Mouse (Mus musculus) brain, embryonic 18.5 days (tissue): ENCODE measurements around the gene Endod1.

ENCODE experiments used
- DNase-seq: peaks from one replicate; pipeline ENCODE4 v3.0.0-alpha.2; 2012; ENCODE audit warnings: low read depth, low spot score

Gene Endod1

DNA sequence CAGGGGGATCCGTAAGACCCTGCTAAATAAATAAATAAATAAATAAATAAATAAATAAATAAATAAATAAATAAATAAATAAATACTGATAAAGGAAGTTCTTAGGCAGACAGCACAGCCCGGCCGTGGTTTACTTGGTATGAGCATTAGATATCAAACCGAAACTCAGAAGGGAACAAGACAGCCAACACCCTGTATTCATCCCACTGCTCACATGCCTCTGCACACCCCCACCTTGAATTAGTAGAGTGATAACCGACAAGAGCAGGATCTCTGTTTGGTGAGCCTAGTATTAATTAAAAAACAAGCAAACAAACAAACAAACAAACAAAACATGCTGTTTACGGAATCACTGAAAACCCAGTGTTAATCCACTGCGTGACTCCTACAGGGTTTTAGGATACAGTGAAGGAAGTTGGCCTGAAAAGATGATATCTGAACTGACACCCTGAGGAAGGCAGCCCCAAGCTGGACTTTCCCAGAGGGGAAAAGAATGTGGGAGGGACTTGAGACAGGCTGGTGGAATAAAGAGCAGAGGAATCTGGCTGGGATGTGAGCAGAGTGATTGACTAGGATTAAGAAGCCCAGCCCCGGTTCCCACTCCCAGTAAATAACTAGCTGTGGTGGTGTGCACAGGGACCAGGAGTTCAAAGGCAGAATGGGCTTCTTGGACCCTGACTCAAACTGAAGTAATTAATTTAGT is at the start of gene Endod1:
TSS of gene Endod1 (minus strand) at position 155 of the 703 bp plus-strand sequence.
- DNase-seq: no peak

DNA sequence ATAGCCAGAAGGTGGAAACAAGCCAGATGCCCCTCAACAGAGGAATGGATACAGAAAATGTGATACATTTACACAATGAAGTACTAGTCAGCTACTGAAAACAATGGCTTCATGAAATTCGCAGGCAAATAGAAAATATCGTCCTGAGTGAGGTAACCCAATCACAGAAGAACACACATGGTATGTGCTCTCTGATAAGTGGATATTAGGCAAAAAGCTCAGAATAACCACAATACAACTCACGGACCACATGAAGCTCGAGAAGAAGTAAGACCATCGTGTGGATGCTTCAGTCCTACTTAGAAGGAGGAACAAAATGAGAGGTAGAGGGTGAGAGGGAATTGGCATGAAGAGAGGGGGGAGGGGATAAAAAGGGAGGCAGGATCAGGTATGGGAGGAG is 27.8 kb upstream of the Endod1 start:
- no peak for DNase-seq

DNA sequence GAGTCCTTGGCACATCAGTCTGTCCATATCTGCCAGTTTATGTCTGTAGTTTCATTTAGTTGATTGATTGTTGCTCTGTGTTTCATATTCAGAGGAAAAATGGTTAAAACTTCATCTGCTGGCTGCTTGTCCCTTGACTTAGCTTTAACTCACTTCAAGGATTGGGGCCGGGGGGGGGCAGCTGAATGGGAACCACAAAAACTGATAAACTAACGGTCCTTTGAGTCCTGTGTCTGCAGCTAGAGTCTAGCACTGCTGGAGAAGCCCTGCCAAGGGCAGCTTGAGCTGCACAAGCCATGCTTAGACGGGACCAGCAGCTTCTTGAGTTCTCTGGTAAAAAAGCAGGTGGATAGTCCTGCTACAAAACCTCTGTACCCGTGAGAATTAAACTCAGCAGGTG is 26.7 kb upstream of the Endod1 start:
- DNase-seq: no peak

DNA sequence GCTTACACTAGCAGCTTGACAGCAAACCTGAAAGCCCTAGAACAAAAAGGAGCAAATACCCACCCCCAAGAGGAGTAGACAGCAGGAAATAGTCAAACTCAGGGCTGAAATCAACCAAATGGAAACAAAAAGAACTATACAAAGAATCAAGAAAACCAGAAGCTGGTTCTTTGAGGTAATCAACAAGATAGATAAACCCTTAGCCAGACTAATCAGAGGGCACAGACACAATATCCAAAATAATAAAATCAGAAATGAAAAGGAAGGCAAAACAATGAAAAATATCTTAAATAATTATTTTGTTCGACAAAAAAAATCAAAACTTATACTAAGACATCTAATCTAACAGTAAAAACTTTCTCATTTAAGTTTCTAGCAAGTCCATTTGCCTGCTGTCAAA is 24.7 kb upstream of the Endod1 start:
- DNase-seq: no peak

DNA sequence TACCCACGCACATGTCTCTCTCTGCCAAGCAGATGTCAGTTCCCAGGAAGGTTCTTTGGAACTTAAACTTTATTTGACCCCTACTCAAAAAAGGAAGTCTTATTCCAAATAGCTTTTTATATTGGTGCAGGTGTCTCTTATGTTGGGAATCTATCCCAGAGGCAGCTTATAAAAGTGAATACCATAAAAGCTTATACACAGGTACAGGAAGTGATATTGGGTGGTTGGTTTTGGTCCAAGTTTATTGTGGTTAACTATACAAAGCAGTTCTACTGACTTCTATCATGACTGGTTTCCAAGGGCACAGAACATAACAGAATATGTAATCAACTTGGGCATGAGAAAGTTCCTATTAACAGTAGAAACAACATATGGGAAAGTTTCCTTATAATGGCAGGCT is 20.8 kb upstream of the Endod1 start:
- DNase-seq: no peak

DNA sequence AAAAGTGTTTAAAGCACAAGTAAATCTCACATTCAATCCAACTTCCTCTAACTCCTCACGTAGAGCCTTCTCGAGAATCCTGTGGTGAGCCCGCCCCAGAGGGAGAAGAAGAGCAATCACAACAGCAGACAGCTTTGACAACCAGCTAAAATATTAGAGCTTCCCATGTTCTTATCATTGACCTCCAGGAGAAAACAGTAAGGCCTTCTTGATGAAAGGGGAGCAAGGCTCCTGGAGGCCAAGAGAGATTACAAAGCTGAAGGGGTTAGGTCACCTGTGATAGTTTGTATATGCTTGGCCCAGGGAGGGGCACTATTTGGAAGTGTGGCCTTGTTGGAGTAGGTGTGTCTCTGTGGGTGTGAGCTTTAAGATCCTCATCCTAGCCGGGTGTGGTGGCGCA is 19.1 kb upstream of the Endod1 start:
- no peak for DNase-seq

DNA sequence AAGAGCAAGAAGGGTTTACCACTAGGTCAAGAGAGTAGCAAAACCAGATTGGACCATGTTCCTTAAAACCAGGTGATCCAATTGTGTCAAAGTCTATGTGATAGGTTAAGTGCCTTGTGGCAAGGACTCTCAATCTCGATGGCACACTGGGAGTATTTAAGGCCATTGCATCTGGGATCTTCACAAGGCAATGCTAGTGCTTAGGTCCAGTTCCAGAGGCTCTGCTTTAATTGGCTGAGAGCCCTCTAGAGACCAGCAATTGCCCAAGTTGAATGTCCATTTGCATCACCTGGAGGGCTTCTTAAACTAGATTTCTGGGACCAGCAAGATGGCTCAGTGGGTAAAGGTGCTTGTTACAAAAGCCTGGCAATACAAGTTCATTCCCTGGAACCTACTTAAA is 17.6 kb upstream of the Endod1 start:
- DNase-seq: no peak

DNA sequence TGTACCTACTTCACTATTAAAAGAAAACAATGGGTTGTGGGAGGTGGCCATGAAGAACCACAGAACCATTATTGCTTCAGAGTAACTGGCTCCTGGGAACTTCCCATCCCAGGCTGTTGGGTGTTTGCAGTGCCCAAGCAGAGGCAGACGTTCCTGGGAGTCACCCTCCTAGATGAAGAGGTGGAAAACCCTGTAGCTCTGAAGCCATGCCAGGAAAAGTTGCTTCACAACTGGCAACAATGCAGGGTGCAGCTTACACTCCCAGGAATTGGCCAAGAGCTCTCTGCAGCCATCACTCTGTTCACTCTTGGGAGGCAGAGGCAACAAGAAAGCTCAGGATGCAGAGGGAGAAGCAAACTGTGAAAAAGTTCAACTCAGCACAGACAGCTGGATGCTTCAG is 16.8 kb upstream of the Endod1 start:
- DNase-seq: no peak

DNA sequence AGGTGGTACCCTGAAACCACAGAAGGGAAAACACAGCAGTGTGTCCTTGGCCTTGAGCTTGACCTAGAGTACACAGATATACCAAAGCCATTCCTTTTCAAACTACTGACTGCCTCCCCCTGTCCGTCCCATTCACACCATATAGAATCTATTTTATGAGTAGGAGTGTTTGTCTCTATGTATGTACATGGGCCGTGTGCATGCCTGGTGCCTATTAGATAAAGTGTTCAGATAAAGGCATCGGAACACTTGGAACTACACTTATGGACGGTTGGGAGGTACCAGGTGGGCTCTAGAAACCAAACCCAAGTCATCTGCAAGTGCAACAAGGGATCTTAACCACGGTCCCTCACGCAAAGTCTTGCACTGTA is 16.1 kb upstream of the Endod1 start:
- DNase-seq: no peak

DNA sequence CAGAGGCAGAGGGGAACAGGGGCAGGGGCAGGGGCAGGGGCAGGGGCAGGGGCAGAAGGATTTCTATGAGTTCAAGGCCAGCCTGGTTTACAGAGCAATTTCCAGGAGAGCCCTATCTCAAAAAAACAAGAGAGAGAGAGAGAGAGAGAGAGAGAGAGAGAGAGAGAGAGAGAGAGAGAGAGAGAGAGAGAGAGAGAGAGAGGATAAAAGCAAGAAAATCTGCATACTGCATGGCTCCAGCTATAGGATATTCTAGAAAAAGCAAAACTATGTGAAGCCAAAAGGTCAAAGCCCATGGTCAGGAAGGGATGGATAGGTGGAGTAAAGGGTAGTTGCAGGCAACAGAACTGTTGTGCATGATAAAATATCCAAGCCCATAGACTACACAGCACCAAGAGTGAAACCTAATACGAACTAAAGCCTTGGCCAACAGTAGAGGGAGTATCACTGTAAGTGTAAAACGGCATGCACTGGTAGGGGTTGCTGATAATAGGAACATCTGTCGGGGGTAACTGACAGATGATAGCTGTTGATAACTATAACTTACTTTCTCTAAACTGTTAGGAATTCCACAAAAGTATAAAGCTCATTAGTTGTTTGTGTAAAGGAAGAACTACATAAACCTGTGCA is 15.6 kb upstream of the Endod1 start:
- no peak for DNase-seq

DNA sequence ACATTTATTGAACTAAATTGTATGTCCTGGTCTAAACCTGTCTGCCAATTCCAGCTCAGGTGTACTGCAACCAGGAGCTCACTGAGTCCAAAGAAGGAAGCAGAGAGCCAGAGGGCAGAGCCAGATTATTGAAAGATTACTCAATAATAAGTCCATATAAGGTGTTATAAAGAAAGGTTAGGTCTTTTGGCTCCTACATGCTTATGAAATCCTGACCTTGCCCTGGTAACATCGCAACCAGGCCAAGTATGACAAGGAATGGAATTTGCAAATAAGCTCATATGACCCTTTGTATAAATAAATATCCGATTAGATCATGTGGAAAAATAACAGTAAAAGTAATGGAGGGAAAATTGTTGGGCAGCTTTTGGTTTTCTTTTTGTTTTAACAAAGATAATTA is 14.8 kb upstream of the Endod1 start:
- DNase-seq: no peak

DNA sequence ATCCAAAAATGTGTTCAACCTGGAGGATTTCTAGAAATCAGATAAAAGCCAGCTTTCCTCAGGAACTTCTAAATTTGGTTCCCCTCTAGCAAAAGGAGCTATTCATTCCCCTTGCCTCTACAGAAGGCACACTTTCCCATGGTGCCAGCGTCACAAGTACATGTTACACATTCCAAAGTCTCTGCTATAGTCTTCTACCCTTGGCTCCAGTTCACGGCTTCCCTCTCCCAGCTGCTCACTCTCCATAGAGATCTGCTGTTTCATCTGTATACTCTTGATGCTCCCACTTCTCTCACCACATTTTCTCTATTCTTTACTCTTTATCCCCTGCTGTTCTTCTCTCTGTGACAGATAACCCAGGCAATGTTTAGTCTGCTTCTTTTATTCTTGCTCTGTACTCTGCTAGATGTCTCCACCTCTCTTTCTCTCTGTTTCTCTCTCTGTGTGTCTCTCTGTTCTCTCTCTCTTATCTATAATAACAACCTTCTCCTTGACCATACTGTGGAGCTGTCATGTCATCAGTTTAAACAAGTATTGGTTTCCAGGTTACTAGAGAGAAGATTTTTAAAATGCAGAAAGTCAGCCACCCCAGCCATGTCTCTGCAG is 13.8 kb upstream of the Endod1 start:
- DNase-seq: no peak

DNA sequence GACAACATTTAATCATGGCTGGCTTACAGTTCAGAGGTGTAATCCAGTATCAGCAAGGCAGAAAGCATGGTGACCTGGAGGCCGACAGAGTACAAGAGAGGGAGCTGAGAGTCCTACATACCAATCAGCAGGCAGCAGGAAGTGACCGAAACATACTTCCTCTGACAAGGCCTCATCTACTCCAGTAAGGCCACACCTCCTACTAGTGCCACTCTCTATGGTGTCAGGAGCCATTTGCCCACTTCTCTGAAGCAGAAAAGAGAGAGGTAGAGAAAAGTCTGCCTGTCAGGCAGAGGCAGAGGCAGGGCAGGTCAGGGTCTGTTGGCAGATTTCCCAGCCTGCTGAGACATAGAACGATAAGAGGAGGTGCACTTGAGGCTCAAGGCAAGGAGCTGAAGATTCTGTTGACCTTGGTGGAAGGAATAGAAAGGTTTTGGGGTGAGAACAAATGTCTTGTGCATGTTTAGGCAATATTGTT is 10.6 kb upstream of the Endod1 start:
- DNase-seq: no peak

DNA sequence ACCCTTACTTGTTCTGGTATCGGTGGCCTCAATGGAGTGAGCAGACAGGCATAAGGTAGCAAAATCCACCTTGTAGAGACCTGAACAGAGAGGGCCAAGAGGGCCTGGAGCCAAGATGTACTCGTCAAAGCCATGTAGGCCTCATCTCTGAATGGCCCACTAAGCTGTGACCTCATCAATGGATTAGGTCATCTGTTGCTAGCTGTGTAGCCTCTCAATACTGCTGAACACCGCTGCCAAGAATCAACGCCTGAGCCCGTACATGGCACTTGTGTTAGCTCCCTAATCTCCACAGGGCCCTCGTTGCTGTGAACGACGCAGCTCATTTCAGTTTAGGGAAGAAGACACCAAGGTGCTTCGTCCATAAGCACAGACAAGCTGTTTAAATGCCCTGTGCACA is 10.0 kb upstream of the Endod1 start:
- no peak for DNase-seq

DNA sequence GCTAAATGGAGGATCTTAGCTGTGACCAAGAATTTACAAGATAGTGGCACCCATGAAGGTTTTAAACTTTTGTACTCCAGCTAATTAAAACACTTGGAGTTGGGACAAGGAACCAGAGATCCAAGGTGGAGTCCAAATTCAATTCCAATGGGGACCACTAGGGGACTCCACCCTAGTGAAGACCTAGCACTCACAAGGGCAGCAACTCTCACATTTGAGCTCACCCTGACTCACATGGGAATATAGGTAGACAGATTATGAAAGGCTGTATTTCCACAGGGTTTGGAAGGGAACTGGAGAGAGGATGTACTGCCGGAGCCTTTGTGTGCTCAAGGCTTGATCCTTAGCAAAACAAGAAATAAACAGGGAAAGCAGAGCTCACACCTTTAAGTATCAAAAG is 9.0 kb upstream of the Endod1 start:
- no peak for DNase-seq

DNA sequence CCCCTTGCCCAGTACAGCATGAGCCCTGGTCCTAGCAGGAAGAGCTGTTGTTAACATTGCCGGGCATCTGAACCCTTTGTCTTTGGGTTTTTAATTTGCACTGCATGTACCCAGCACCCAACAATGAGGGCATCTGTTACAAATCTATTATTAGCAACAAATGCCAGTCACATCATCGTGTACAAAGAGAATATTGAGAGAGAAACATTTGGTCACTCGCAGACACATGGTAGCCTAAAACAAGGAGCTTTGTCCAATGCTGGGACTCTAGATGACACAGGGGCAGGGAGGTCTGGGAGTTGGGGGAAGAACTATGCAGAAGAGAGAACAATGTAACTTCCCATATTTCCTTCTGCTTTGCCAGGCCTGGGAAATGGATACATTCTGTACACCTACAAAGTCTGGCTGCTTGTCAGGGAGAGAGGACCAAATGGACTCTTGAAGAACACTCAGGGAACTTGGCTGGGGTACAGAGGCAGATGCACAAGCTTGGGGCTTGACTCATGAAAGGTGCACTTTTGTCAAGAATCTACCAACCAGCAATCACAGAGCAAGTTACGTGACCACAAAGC is 7.8 kb upstream of the Endod1 start:
- no peak for DNase-seq

DNA sequence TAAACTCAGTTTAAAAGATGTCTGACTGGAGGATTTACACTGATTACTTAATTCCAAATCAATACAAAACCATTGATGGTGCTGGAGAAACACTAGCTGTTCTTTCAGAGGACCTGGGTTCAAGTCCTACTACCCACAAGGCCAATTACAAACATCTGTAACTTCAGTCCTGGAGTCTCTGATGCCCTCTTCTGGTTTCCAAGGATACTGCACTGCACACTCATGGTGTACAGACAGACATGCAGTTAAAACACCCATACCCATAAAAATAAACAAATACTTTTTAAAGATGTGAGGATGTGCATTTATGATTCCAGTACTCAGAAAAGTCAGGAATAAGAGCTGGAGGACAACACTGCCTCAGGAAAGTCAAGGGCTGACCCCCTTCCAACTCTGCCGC is 6.7 kb upstream of the Endod1 start:
- no peak for DNase-seq

DNA sequence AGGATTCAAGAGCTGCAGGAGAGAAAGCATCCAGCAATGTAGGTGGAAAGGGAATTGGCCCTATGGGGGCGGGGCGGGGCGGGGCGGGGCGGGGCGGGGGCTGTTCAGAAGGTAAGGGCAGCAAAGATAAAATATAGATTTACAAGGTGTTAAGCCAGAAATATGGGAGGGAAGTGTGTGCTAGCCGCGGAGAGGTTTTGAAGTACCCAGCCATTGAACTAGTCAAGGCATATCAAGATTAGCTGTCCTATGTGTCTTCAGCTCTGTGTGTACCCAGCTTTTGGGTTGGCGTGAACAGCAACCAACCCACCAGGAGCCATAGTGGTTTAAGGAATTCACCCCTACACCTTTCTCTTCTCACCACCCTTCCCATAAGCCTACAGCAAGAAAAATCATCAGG is 5.5 kb upstream of the Endod1 start:
- DNase-seq: no peak

DNA sequence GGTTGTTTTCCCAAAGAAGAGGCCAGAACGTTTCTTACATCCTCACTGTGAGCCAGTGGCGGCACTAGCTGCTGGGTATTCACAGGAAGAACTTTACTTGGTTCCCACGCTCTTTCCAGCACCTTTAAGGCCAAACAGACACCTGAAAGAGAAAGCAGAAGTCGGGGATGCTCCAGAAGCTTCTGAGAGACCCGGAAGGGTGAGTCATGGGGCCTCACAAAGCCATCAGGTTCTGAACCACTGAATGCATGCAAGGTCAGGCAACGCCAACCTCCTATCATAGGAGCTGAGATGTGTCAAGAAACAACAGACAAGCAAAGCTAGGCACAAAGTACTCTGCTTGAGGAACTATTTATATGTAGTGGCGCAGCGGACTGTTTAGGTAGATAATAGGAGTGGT is 4.4 kb upstream of the Endod1 start:
- DNase-seq: no peak

DNA sequence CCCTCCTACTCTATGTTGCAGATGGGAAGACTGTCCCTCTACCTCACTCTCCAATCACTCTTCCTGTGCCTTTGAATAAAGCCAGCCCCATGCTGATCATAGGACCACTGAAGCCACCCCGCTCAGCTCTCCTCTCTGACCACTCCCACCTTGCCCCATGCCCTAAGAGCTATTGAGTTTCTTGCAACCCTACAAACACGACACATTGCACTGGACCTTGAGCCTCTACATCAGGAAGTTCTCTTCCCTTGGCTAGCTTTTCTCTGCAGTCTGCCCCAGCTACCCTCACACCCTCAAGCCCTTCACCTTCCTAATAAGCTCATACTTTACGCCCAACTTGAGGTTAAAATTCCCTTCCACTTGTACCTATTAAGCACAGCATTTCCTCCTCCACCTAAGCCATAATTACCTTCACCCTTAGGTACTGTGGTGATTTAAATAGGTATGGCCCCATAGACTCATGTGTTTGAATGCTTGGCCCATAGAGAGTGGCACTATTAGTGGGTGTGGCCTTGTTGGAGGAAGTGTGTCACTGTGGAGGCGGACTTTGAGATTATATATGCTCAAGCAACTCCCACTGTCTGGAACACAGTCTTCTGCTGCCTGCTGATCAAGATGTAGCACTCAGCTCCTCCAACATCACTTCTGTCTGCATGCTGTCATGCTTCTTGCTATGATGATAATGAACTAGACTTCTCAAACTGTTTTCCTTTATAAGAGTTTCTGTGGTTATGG is 2.0 kb upstream of the Endod1 start:
- DNase-seq: no peak

DNA sequence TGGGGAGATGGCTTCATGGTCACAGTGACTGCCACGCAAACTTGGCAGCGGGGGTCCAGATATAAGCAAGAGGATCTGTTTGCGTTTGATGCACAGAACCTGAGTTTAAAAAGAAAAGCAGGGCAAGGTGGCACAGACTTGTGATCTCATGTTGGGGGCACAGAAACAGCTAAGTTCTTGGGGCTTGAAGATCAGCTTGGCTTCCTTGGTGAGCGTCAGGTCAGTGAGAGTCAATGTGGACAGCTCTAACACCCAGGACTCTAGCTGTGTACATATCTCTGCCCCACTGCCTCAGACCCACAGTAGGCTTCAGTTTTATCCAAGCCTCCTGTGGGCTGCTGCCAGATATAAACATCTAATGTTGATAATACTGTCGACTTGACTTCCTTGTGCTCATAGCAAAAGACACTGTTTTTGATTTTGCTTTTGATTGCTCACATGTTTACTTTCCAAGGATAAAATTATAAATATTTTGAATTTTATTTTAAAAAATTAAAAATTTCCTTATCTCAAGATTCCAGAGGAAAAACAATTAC is 1.0 kb upstream of the Endod1 start:
- no peak for DNase-seq
